In genomic region chr9:58581958-58582540, GRCm38 (mm10) we compare ENCODE assay signal across 8 mouse cellular contexts. TPM values are rescaled to one million over a fixed set of nuclear protein-coding genes. Genes with fewer than 3 reads are reported as not detected.
A peak's percentile ranks its signal among the peaks of the same experiment; 100 is the strongest.
DNase-seq lines count a peak whose midpoint lies in the region; ATAC-seq lines count a peak whose summit lies in the region.

Nptn (plus strand) TSS chr9:58582240.

- intact Hi-C loops in gastrocnemius, postnatal 14 days (cut with DNase I; ENCODE audit: low total_unique reads): no loop called here
- intact Hi-C loops in left cerebral cortex, postnatal 10 days (cut with DNase I): loop anchor here (5.0 kb wide), 2 partner anchors 35 to 65 kb away; no protein-coding TSS in a partner anchor

- peak; percentile 75 for ATAC-seq in inflammation-experienced regulatory T-cells, adult 6 months
- ATAC-seq in megakaryocyte-erythroid progenitor cell, adult 5-6 weeks (replicated peaks; ENCODE audit: low FRiP score, low TSS enrichment, poor library complexity, severe bottlenecking): peak; percentile 91

- peak; percentile 98 to 99 for DNase-seq in adrenal gland, adult (ENCODE audit: inconsistent age in 2 of 2, low spot score in 1 of 2)
- DNase-seq in embryo, embryonic 10.5 days (ENCODE audit: low spot score): peak; percentile 98
- DNase-seq in gastrocnemius, postnatal 14 days: peak; percentile 99
- DNase-seq in left cerebral cortex, postnatal 10 days (ENCODE audit: extremely low spot score in 1 of 2, low spot score in 2 of 2): peak; percentile 97 to 99
- DNase-seq in right cerebral cortex, postnatal 25 days: peak; percentile 98
- DNase-seq in urinary bladder, postnatal 4 days (ENCODE audit: low spot score in 2 of 2): peak; percentile 98

RNA-seq across cellular contexts. Expression of gene Nptn, which starts in this region (rescaled TPM):
- 100 to 1,000 TPM in 1 of 2 experiments, 10 to 100 TPM in 1; 91.0 to 101 TPM for total RNA-seq in gastrocnemius, postnatal 14 days (2021)
- polyA plus RNA-seq in inflammation-experienced regulatory T-cells, adult 6 months (2017; shearing (Covaris generic)): 100 to 1,000 TPM in 2 of 3 experiments, 10 to 100 TPM in 1; 85.5 to 164 (median 109) TPM
- total RNA-seq in left cerebral cortex, postnatal 10 days (2021): 100 to 1,000 TPM; 810 to 816 TPM
- total RNA-seq in megakaryocyte-erythroid progenitor cell, adult 5-6 weeks (2014; fragmentation: Nextera tagmentation): 142 and 165 TPM in 2 replicates
- 73.2 and 106 TPM in 2 replicates for total RNA-seq in megakaryocyte-erythroid progenitor cell, adult 5-6 weeks (2017)

Comparison
In these comparisons a context has a peak if more than half of its experiments do, and no peak if none do; other contexts are left out.
1. Peak in every context shown above with its lines: DNase-seq and ATAC-seq.
2. RNA of gene Nptn (total RNA-seq): 810 to 816 TPM in left cerebral cortex, postnatal 10 days; 73.2 to 165 TPM in megakaryocyte-erythroid progenitor cell, adult 5-6 weeks and 91.0 to 101 TPM in gastrocnemius, postnatal 14 days; every median in the first group is over 4 times any median in the second.